Mouse (Mus musculus) midbrain, embryonic 16.5 days (tissue): Measurements from ENCODE around the gene Gm32742. TPM values are rescaled to one million over a fixed set of nuclear protein-coding genes. Genes with fewer than 3 reads are reported as not detected.
"Not testable (repeated sequence)": the region's sequence is repeated elsewhere in the genome, so short reads cannot be mapped to it uniquely, and the experiment has no call there.

Experiments
- ATAC-seq: fragments of 200-750 bp; cut with Nextera tagmentation; 2 replicates; pipeline ENCODE4 v1.8.0; 2017; ENCODE audit warnings: moderate TSS enrichment
- H3K27ac ChIP-seq: fragments of 300-500 bp; sonication (generic); 2 replicates; pipeline ENCODE4 v1.5.1; 2014; ENCODE audit warnings: mild to moderate bottlenecking, low read length, mixed read lengths
- H3K27me3 ChIP-seq: fragments of 300-500 bp; sonication (generic); 2 replicates; pipeline ENCODE4 v1.6.1; 2014; ENCODE audit warnings: low read depth, low read length, mixed read lengths; ENCODE audit not compliant: control insufficient read depth, insufficient read depth
- H3K36me3 ChIP-seq: fragments of 300-500 bp; sonication (generic); 2 replicates; pipeline ENCODE4 v1.6.1; 2014; ENCODE audit warnings: mild to moderate bottlenecking, low read length, moderate library complexity, mixed read lengths; ENCODE audit not compliant: control insufficient read depth, insufficient read depth
- H3K4me1 ChIP-seq: fragments of 300-500 bp; sonication (generic); 2 replicates; pipeline ENCODE4 v1.6.1; 2014; ENCODE audit warnings: mild to moderate bottlenecking, low read length, mixed read lengths; ENCODE audit not compliant: control insufficient read depth, insufficient read depth
- H3K4me2 ChIP-seq: fragments of 300-500 bp; sonication (generic); 2 replicates; pipeline ENCODE4 v1.6.1; 2014; ENCODE audit warnings: mild to moderate bottlenecking, low read length, mixed read lengths
- H3K4me3 ChIP-seq: fragments of 300-500 bp; sonication (generic); 2 replicates; pipeline ENCODE4 v1.5.1; 2014; ENCODE audit warnings: low read depth, mild to moderate bottlenecking, low read length, moderate library complexity, mixed read lengths
- H3K9ac ChIP-seq: fragments of 300-500 bp; sonication (generic); 2 replicates; pipeline ENCODE4 v1.6.1; 2014; ENCODE audit warnings: low read depth, low read length, mixed read lengths
- H3K9me3 ChIP-seq: fragments of 300-500 bp; sonication (generic); replicated peaks from 2 replicates; pipeline ENCODE4 v1.6.1; 2014; ENCODE audit warnings: mild to moderate bottlenecking, low read length, mixed read lengths; ENCODE audit not compliant: control insufficient read depth, poor library complexity, severe bottlenecking
- WGBS: fragments of 180-500 bp; shearing (Covaris S2); extraction: QIAGEN DNeasy Blood & Tissue Kit; methylation state at CpG from one replicate; pipeline ENCODE4 v1.1.7; 2014; 5-methylcytosine and 5-hydroxymethylcytosine counted together
- polyA plus RNA-seq: library from polyadenylated mRNA; unstranded; fragments of >200 nt; fragmentation: Nextera tagmentation; extraction: Ambion mirVana; gene quantifications from 2 replicates; pipeline ENCODE4 v1.2.1, GENCODE M21; 2015

Gene Gm32742
- polyA plus RNA-seq, 1 experiment from 2014 or later = 0.03 TPM

GRCm38 (mm10) chr9:51163989-51164388, 1.3 kb downstream of the Gm32742 start:
- Histone ChIP-seq H3K27me3 (no peaks in the 10 kb centered on the region), H3K4me1 (no peaks in the 10 kb centered on the region), H3K9me3 (no peaks in the 10 kb centered on the region), H3K36me3 (no peaks in the 10 kb centered on the region), H3K27ac (no peak overlapping the region), H3K9ac (no peak overlapping the region), H3K4me3 (no peak overlapping the region), H3K4me2 (no peak overlapping the region)
- no peak for ATAC-seq
- WGBS = 85% methylated on average over 5 of the region's 5 CpGs

- Histone ChIP-seq H3K27me3 (no peaks in the 10 kb centered on the region), H3K27ac (no peak overlapping the region), H3K4me3 (no peak overlapping the region), H3K9me3 (no peaks in the 10 kb centered on the region), H3K9ac (no peak overlapping the region), H3K4me1 (no peaks in the 10 kb centered on the region), H3K36me3 (no peaks in the 10 kb centered on the region), H3K4me2 (no peak overlapping the region)
- WGBS = 26% methylated on average over 4 of the region's 4 CpGs
- ATAC-seq = peak; percentile 82
Measured at GRCm38 (mm10) chr9:51161771-51162388, 3.4 kb downstream of the Gm32742 start.

DNA sequence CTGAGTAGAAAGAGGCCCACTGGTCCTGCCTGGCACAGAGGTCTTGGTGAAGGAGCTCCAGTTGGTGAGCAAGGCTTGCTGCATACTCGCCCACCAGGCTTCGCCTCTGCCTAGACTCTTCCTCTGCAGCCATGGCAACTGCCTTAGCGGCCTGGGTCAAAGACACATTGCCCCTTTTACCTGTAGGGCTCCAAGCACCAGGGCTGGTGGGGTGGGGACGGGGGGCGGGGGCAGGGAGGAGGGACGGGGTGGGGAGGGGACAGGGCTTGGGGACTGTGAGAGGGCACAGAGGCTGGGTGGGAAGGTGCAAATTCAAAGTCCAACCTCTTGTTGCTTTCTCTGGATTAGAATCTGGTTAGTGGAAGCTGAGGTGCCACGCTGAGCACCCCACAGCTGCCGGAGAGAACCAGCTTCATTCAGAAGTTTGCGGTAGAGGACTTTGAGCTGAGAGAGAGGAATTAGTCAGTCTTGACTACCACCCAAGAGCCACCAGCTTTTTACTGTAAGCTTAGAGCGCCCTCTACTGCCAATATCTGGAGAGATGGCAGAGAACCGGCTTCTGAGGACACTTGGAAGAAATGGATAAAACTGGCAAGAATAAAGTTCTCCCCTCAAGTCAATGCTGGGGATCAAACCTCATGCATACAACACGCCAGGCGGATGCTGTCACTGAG, 13.1 kb downstream of the Gm32742 start:
- 19% methylated on average over 10 of the region's 13 CpGs for whole genome bisulfite sequencing

DNA sequence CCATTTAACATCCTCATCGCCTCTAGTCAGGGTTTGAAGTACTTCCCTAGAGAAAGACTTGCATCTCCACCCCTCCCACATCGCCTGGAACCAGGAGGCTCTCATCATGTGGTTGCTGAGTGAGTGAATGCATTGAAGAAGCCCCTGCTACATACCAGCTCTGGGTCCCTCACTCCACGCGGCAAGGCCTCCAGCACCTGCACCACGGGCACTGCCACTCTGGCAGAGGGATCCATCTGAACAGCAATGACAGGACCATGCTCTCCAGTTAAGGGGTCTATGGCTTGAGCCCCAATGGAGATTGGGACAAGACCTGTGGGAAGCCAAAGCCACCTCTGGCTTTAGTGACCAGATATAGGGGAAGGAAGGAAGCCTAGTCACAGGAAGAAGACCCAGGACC, 18.0 kb downstream of the Gm32742 start:
- ATAC-seq = no peak
- H3K9me3 ChIP-seq = no peaks in the 10 kb centered on the region
- H3K27ac ChIP-seq = no peak overlapping the region

More for the DNA sequence above, 13.1 kb downstream of the Gm32742 start:
- H3K9me3 ChIP-seq = no peaks in the 10 kb centered on the region
- no peaks in the 10 kb centered on the region for H3K36me3 ChIP-seq
- peak overlapping the region; percentile 19; the same call in 1 of the 2 replicates for H3K4me2 ChIP-seq
- no peak overlapping the region for H3K4me3 ChIP-seq
- H3K4me1 ChIP-seq = 0 out of 2 replicates have a peak, but pooled peaks cover 3% of the 10 kb centered on the region
- no peak overlapping the region for H3K9ac ChIP-seq
- H3K27ac ChIP-seq = no peak overlapping the region
- peak; percentile 85 for ATAC-seq
- no peaks in the 10 kb centered on the region for H3K27me3 ChIP-seq

GRCm38 (mm10) chr9:51146496-51146895, 18.8 kb downstream of the Gm32742 start:
- no peak overlapping the region for H3K27ac ChIP-seq
- H3K27me3 ChIP-seq = no peaks in the 10 kb centered on the region
- no peak overlapping the region for H3K4me3 ChIP-seq
- H3K9me3 ChIP-seq = no peaks in the 10 kb centered on the region
- no peaks in the 10 kb centered on the region for H3K36me3 ChIP-seq
- no peak overlapping the region for H3K9ac ChIP-seq
- H3K4me2 ChIP-seq = no peak overlapping the region
- WGBS = 71% methylated on average over 4 of the region's 4 CpGs
- ATAC-seq = no peak
- H3K4me1 ChIP-seq = no peaks in the 10 kb centered on the region

More for the DNA sequence above, 18.0 kb downstream of the Gm32742 start:
- Histone ChIP-seq H3K4me3 (no peak overlapping the region), H3K9ac (no peak overlapping the region), H3K36me3 (no peaks in the 10 kb centered on the region), H3K27me3 (no peaks in the 10 kb centered on the region), H3K4me2 (no peak overlapping the region), H3K4me1 (0 out of 2 replicates have a peak, but pooled peaks cover 2% of the 10 kb centered on the region)
- 86% methylated on average over 5 of the region's 5 CpGs for WGBS

DNA sequence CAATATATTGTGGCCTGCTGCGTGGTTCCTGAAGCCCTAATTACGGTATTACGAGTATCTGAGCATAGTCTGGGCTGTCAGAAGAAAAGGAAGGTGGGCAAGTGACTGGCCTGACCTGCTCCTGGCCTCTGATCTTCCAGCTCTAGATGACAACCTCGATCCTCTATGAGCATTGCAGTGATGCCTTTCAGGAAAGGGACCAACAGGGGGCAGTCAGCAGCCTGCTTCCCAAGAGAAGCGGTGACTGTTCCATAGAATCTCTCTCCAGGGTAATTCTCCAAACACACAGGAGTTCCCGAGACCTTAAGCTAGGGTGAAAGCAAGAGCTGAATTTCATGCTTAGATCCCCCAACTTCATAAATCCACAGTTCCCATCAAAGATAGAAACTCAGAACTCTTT, 21.1 kb downstream of the Gm32742 start:
- Histone ChIP-seq H3K9me3 (no peaks in the 10 kb centered on the region), H3K36me3 (no peaks in the 10 kb centered on the region), H3K27ac (no peak overlapping the region), H3K4me2 (no peak overlapping the region), H3K9ac (no peak overlapping the region), H3K4me3 (no peak overlapping the region), H3K4me1 (no peaks in the 10 kb centered on the region), H3K27me3 (no peaks in the 10 kb centered on the region)
- 69% methylated on average over 6 of the region's 6 CpGs for WGBS
- ATAC-seq = no peak

DNA sequence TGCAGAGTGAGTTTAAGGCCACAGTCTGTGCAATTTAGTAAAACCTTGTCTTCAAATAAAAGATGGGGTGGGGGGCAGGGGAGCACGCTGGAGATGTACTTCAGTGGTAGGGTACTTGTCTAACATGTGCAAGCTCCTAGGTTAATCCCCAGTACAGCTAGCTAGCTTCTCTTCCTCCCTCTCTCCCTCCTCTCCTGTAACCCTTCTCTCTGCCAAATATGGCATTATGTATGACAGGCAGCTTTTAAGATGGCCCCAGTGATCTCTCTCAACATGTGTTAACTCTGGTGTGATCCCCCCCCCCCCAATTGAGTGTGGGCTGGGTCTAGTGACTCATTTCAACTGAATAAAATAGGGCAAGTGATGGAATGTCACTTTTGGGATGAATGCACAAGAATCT, 21.9 kb downstream of the Gm32742 start:
- no peak overlapping the region for H3K27ac ChIP-seq
- no peaks in the 10 kb centered on the region for H3K36me3 ChIP-seq
- no peaks in the 10 kb centered on the region for H3K9me3 ChIP-seq
- no peaks in the 10 kb centered on the region for H3K4me1 ChIP-seq
- H3K4me3 ChIP-seq = no peak overlapping the region
- no peak for ATAC-seq
- no peaks in the 10 kb centered on the region for H3K27me3 ChIP-seq
- WGBS = 84% methylated on average over 1 of the region's 1 CpGs
- no peak overlapping the region for H3K4me2 ChIP-seq
- no peak overlapping the region for H3K9ac ChIP-seq

- Histone ChIP-seq H3K4me3 (no peak overlapping the region), H3K9me3 (no peaks in the 10 kb centered on the region), H3K9ac (no peak overlapping the region), H3K27me3 (no peaks in the 10 kb centered on the region), H3K4me2 (no peak overlapping the region), H3K4me1 (no peaks in the 10 kb centered on the region), H3K36me3 (no peaks in the 10 kb centered on the region), H3K27ac (no peak overlapping the region)
- no peak for ATAC-seq
- 87% methylated on average over 3 of the region's 3 CpGs for WGBS
Measured at GRCm38 (mm10) chr9:51140711-51141110, 24.6 kb downstream of the Gm32742 start.

DNA sequence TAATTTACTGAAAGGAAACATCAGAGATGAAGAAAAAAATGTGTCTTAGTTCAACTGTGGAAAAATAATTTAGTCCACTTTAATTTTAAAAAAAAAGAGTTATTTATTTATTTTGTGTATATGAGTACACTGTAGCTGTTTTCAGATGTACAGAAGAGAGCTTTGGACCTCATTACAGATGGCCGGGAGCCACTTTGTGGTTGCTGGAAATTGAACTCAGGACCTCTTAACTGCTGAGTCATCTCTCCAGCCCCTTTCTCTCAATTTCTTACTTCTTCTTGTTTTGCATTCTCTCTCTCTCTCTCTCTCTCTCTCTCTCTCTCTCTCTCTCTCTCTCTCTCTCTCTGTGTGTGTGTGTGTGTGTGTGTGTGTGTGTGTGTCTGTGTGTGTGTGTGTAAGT, 25.9 kb downstream of the Gm32742 start:
- not testable (repeated sequence) for H3K4me1 ChIP-seq, H3K4me2 ChIP-seq, H3K4me3 ChIP-seq, H3K9me3 ChIP-seq, ATAC-seq, H3K9ac ChIP-seq, H3K27ac ChIP-seq, H3K36me3 ChIP-seq, H3K27me3 ChIP-seq
- WGBS = 90% methylated on average over 1 of the region's 1 CpGs
